Mouse (Mus musculus): ENCODE results near the gene Prpsap1. TPM values are rescaled to one million over a fixed set of nuclear protein-coding genes. Genes with fewer than 3 reads are reported as not detected.

Gene Prpsap1
- polyA plus RNA-seq, 1 experiment from 2014 or later = 196 TPM

DNA sequence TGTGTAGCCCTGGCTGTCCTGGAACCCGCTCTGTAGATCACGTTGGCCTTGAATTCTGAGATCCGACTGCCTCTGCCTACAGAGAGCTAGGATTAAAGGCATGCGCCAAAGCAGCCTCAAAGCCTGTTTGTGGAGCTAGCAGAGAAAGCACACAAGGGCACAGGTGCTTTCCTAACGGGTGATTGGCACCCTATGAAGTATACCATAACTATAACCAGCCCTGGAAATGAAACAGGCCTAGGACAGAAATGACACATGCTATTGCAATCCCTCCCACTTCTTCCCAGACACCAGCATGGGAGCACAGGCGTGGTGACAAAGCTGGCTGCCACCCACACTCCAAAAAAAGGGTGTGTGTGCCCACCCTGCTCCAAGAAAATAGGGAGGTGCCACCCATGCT, 19.0 kb upstream of the Prpsap1 start:
- Histone ChIP-seq H3K27me3 (replicated peaks) (no peaks in the 10 kb centered on the region), H3K4me2 (no peak overlapping the region), H3K4me3 (replicated peaks) (no peak overlapping the region), H3K36me3 (no peaks in the 10 kb centered on the region), H3K27ac (peak overlapping the region; percentile 44; the same call in 1 of the 2 replicates), H3K9me3 (no peaks in the 10 kb centered on the region), H3K9ac (no peak overlapping the region), H3K4me1 (peaks cover 9% of the 10 kb centered on the region; the same call in 1 of the 2 replicates)
- ATAC-seq (ENCODE audit: insufficient read depth, low FRiP score, low read depth) = no peak
- 72% methylated on average over 6 of the region's 6 CpGs for WGBS

DNA sequence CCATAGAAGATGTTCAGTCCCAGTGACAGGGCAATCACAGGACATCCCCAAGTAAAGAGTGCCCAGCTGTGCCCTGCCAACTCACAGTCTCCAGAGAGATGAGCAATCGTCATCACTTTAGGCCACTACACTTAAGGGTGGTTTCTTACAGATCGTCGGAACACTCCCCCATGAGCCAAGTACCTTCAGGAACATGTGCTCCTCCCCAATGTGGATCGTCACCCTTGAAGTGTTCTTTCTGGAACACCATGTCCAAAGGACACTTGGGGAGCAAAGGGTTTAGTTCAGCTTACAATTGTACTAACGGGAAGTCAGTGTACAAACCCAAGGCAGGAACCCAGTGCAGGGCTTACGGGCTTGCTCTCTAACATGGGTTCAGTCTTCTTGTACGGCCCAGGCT, 18.2 kb upstream of the Prpsap1 start:
- Histone ChIP-seq H3K27me3 (replicated peaks) (no peaks in the 10 kb centered on the region), H3K4me3 (replicated peaks) (no peak overlapping the region), H3K4me1 (0 out of 2 replicates have a peak, but pooled peaks cover 5% of the 10 kb centered on the region), H3K4me2 (no peak overlapping the region), H3K9me3 (no peaks in the 10 kb centered on the region), H3K27ac (no peak overlapping the region), H3K36me3 (no peaks in the 10 kb centered on the region), H3K9ac (no peak overlapping the region)
- WGBS = 91% methylated on average over 7 of the region's 7 CpGs
- no peak for ATAC-seq (ENCODE audit: insufficient read depth, low FRiP score, low read depth)

DNA sequence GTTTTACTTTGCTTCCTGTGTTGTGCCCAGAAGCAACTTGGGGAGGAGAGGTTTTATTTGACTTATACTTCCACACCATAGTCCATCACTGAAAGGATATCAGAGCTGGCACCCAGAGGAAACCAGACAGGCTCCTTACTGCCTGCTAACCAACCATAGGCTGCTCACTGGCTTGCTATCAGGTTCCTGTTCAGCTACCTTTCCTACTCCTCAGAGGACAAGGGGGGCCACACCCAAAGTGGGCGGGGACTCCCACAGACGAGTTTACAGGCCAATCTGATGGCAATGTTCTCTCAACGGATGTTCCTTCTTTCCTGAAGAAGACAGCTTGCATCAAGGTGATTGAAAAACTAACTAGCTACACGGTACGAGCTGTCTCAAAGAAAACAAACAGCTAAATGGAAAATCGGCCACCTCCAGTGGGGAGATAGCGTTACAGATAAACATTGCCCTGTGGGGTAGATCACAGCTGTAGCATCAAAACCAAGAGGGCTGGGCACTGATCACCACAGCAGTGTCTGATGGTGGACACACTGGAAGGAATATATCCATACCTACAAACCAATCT, 17.4 kb upstream of the Prpsap1 start:
- Histone ChIP-seq H3K4me1 (0 out of 2 replicates have a peak, but pooled peaks cover 5% of the 10 kb centered on the region), H3K9ac (no peak overlapping the region), H3K36me3 (no peaks in the 10 kb centered on the region), H3K27me3 (replicated peaks) (no peaks in the 10 kb centered on the region), H3K4me2 (no peak overlapping the region), H3K27ac (no peak overlapping the region), H3K4me3 (replicated peaks) (no peak overlapping the region), H3K9me3 (no peaks in the 10 kb centered on the region)
- 51% methylated on average over 7 of the region's 7 CpGs for WGBS
- no peak for ATAC-seq (ENCODE audit: insufficient read depth, low FRiP score, low read depth)

DNA sequence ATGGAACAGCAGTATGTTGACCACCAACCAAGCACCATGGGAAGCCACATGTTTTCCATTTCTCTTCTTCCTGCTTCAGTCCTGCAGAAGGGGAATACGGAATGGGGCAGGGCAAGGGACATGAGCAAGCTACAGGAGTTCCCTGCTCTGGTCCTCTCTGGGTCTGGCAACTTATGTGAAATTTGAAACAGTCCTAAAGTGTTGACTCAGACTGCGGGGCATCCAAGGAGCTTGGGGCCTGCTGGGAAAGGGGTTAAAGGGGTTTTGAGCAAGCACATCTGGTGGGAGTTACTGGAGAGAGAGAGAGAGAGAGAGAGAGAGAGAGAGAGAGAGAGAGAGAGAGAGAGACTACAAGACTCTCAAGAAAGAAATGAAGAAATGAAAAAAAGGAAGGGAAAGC, 14.7 kb upstream of the Prpsap1 start:
- WGBS = 23% methylated on average over 2 of the region's 2 CpGs
- Histone ChIP-seq H3K4me3 (replicated peaks) (no peak overlapping the region), H3K4me1 (no peaks in the 10 kb centered on the region), H3K27ac (no peak overlapping the region), H3K9me3 (no peaks in the 10 kb centered on the region), H3K27me3 (replicated peaks) (no peaks in the 10 kb centered on the region), H3K36me3 (no peaks in the 10 kb centered on the region), H3K4me2 (no peak overlapping the region), H3K9ac (no peak overlapping the region)
- no peak for ATAC-seq (ENCODE audit: insufficient read depth, low FRiP score, low read depth)

DNA sequence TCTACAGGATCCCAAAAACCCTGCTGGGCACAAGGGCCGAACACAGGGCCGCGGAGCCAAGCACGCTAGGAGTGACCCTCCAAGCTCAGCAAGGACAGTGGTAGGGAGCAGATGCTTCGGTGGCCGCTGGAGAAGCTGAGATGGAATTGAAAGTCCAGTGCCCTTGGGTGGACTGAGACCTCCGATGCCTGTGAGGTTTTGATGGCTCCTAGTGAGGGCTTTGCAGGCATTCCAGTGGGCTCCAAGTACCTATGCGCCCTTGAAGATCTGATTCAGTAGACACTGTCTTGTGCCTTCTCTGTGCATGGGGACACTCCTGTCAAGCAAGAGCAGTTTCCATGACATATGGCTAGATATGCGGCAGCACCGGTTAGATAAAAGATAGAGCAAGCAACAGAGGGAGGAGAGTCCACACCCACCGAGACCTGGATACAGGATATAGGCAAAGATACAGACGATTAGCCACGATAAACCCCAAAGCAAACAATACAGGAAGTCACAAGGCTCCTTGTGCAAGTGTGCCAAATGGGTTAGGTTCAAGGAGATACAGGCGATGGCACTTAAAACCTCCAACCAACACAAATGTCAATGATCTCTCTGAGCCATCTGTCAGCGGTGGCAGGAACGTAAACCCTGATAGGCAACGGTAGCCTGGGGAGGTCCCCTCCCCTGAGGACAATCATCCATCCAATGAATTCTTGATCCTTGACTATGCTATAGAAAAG, 12.3 kb upstream of the Prpsap1 start:
- H3K9ac ChIP-seq = no peak overlapping the region
- H3K4me3 ChIP-seq (replicated peaks) = no peak overlapping the region
- WGBS = 74% methylated on average over 17 of the region's 17 CpGs
- no peak overlapping the region for H3K4me2 ChIP-seq
- no peaks in the 10 kb centered on the region for H3K9me3 ChIP-seq
- H3K4me1 ChIP-seq = no peaks in the 10 kb centered on the region
- H3K36me3 ChIP-seq = no peaks in the 10 kb centered on the region
- H3K27me3 ChIP-seq (replicated peaks) = no peaks in the 10 kb centered on the region
- no peak overlapping the region for H3K27ac ChIP-seq
- peak; percentile 63; the same call in 1 of the 2 replicates for ATAC-seq (ENCODE audit: insufficient read depth, low FRiP score, low read depth)

DNA sequence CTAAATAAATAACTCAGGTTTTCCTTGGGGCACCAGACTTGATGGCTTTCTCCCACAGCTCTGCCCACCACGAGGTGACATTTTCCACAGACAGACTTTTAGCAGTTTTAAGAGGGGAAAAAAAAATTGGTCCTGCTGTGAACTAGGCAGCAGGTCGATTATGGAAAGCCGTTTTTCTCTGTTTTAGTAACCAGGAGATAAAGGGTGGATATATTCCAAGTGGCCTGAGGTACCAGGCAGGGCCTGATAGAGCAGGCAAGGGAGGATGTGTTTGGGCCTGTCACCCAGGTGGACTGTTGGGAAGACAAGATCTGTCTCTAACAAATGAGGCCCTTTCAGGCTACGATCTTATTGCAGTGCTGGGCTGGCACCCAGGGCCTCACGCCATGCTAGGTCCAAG, 11.6 kb upstream of the Prpsap1 start:
- no peak for ATAC-seq (ENCODE audit: insufficient read depth, low FRiP score, low read depth)
- no peaks in the 10 kb centered on the region for H3K9me3 ChIP-seq
- WGBS = 66% methylated on average over 5 of the region's 5 CpGs
- H3K27me3 ChIP-seq (replicated peaks) = no peaks in the 10 kb centered on the region
- no peaks in the 10 kb centered on the region for H3K36me3 ChIP-seq
- no peak overlapping the region for H3K4me3 ChIP-seq (replicated peaks)
- H3K4me1 ChIP-seq = no peaks in the 10 kb centered on the region
- H3K9ac ChIP-seq = no peak overlapping the region
- H3K27ac ChIP-seq = no peak overlapping the region
- no peak overlapping the region for H3K4me2 ChIP-seq

DNA sequence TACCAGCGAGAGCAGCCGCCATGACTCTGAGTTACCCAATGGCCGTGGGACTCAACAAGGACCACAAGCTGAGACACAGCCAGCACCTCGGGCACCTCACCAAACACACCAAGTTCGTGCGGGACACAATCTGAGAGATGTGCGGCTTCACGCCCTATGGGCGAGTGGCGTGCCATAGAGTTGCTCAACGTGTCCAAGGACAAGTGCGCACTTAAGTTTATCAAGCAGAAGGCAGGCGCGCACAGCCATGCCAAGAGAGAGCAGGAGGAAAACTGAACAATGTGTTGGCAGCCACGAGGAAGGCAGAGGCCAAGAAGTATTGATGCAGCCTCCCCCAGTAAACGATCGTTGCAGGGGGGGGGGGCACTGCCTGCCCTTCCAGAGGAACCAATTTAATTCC, 10.5 kb upstream of the Prpsap1 start:
- Histone ChIP-seq H3K36me3 (no peaks in the 10 kb centered on the region), H3K9me3 (no peaks in the 10 kb centered on the region), H3K9ac (no peak overlapping the region), H3K4me3 (replicated peaks) (no peak overlapping the region), H3K4me1 (no peaks in the 10 kb centered on the region), H3K27ac (no peak overlapping the region), H3K27me3 (replicated peaks) (no peaks in the 10 kb centered on the region), H3K4me2 (no peak overlapping the region)
- no peak for ATAC-seq (ENCODE audit: insufficient read depth, low FRiP score, low read depth)
- WGBS = 89% methylated on average over 17 of the region's 17 CpGs

DNA sequence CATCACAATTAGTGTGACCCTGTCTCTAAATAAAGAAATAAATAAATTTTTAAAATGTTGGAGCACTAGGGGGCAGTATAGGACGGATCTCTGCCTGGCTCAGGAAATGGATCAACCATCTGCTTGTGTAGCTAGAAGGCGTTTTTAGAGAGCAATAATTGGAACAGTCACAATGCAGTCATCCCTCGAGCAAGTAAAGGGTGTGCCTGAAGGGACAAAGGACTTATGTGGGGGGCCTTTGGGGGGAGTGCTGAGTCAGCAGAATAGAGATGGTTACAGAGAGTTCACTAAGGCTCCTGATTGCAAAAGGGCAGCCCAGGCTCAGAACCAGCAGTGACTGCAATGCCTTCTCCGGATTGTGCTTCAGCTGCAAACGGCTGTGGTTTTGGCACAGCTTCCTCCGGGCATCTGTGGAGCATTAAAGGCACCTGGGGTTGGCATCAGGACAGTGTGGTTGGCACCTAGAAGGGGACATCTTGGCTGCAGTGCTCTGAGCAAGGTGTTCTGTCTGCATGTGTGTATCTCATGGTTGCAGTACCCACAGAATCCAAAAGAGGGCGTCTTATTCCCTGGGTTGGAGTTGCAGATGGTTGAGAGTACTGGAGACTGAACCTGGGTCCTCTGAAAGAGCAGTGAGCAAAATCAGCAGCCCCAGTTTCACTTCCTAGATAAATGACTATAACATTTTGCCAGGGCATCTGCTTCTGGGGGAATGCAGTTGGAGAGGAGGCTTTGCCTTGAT, 7.2 kb upstream of the Prpsap1 start:
- Histone ChIP-seq H3K4me3 (replicated peaks) (no peak overlapping the region), H3K4me2 (no peak overlapping the region), H3K36me3 (no peaks in the 10 kb centered on the region), H3K4me1 (no peaks in the 10 kb centered on the region), H3K27me3 (replicated peaks) (no peaks in the 10 kb centered on the region), H3K9me3 (no peaks in the 10 kb centered on the region), H3K9ac (no peak overlapping the region), H3K27ac (no peak overlapping the region)
- peak; percentile 19; the same call in 1 of the 2 replicates for ATAC-seq (ENCODE audit: insufficient read depth, low FRiP score, low read depth)
- WGBS = 24% methylated on average over 7 of the region's 7 CpGs

DNA sequence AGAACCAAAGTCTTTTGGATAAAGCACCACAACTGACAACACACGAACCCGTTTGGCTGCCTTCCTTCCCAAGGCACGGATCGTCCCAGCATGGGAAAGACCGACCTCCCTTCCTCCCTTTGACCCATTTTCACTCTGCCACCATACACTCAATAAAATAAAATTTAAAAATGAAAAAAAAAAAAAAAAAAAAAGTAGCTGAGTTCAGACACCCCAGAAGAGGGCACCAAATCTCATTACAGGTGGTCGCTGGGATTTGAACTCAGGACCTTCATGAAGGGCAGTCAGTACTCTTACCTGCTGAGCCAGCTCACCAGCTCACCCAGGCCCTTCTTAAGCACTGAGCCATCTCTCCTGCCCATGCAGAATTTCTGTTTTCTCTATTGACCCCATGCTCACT, 5.0 kb upstream of the Prpsap1 start:
- peak overlapping the region; percentile 21; the same call in 1 of the 2 replicates for H3K4me3 ChIP-seq (replicated peaks)
- 44% methylated on average over 6 of the region's 6 CpGs for WGBS
- no peak for ATAC-seq (ENCODE audit: insufficient read depth, low FRiP score, low read depth)

DNA sequence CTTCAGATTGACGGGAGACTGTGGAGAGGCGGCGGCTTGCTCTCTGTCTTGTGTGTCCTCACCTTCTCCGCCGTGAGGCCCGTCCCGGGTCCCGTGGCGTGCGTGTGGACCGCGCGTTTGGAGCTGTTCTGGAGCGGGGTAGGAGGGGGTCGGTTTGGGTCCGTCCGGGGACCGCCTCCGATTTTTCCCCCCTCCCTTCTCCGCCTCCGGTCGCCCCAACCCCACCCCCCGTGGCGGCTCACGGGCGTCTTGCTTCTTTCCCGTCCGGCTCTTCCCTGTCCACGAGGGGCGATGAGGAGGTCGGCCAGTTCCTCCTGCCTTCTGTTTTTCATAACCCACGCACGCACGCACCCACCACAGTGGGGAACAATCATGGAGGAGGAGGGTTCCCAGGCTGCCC, 4.6 kb upstream of the Prpsap1 start:
- no peak overlapping the region for H3K27ac ChIP-seq
- peaks cover 15% of the 10 kb centered on the region; the same call in 1 of the 2 replicates for H3K4me1 ChIP-seq
- ATAC-seq (ENCODE audit: insufficient read depth, low FRiP score, low read depth) = no peak
- no peaks in the 10 kb centered on the region for H3K36me3 ChIP-seq
- peak overlapping the region; percentile 50 for H3K4me2 ChIP-seq
- WGBS = 28% methylated on average over 34 of the region's 34 CpGs
- H3K4me3 ChIP-seq (replicated peaks) = peak overlapping the region; percentile 21
- H3K27me3 ChIP-seq (replicated peaks) = no peaks in the 10 kb centered on the region
- no peak overlapping the region for H3K9ac ChIP-seq
- no peaks in the 10 kb centered on the region for H3K9me3 ChIP-seq

More for the DNA sequence above, 5.0 kb upstream of the Prpsap1 start:
- Histone ChIP-seq H3K4me2 (peak overlapping the region; percentile 50), H3K9ac (no peak overlapping the region), H3K36me3 (no peaks in the 10 kb centered on the region), H3K9me3 (no peaks in the 10 kb centered on the region), H3K4me1 (peaks cover 12% of the 10 kb centered on the region; the same call in 1 of the 2 replicates), H3K27me3 (replicated peaks) (no peaks in the 10 kb centered on the region), H3K27ac (no peak overlapping the region)

DNA sequence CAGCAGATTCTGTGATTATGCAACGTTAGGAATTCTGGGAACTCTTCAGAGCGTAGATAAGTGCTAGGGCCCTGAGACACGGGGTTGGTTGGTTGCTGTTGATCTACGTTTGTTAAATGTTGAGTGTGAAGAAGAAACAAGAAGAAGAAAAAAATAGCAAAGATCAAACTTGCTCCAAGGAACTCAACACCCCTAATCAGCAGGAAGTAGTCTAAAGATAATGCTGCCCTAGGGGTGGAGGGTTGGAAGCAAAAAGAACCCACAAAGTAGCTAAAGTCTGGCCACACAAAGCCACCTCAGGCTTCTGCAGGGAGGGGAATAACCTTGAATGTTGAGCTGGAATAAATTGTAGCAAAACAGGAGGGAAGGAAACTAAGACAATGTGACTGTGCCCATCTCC, 3.3 kb upstream of the Prpsap1 start:
- ATAC-seq (ENCODE audit: insufficient read depth, low FRiP score, low read depth) = no peak

More for the DNA sequence above, 3.3 kb upstream of the Prpsap1 start:
- H3K9me3 ChIP-seq = no peaks in the 10 kb centered on the region
- H3K9ac ChIP-seq = no peak overlapping the region
- peaks cover 15% of the 10 kb centered on the region; the same call in 1 of the 2 replicates for H3K4me1 ChIP-seq
- no peak overlapping the region for H3K27ac ChIP-seq
- WGBS = 79% methylated on average over 4 of the region's 4 CpGs
- H3K4me2 ChIP-seq = no peak overlapping the region
- H3K36me3 ChIP-seq = no peaks in the 10 kb centered on the region
- H3K4me3 ChIP-seq (replicated peaks) = no peak overlapping the region
- no peaks in the 10 kb centered on the region for H3K27me3 ChIP-seq (replicated peaks)

All from stomach, embryonic 15.5 days (tissue).